Mouse (Mus musculus): ENCODE measurements around the gene 1110008P14Rik.

- TF ChIP-seq CTCF (IDR thresholded peaks at IDR 0.05; ENCODE audit: low read depth) (no peak), EP300 (optimal IDR thresholded peaks at IDR 0.05) (no peak)
These were observed 25.5 kb upstream of the 1110008P14Rik start for GRCm38 (mm10) chr2:32407144-32407824.
